Mouse (Mus musculus) limb, embryonic 12.5 days (tissue): ENCODE data around the gene Pkd1. TPM values are rescaled to one million over a fixed set of nuclear protein-coding genes. Genes with fewer than 3 reads are reported as not detected.

Experiments
- ATAC-seq: fragments of 200-750 bp; cut with Nextera tagmentation; 2 replicates; pipeline ENCODE4 v1.8.0; 2017; ENCODE audit warnings: low read depth, moderate TSS enrichment; ENCODE audit not compliant: insufficient number of reproducible peaks, insufficient read depth, low FRiP score, low TSS enrichment
- H3K27ac ChIP-seq: fragments of 300-500 bp; sonication (generic); 2 replicates; pipeline ENCODE4 v1.5.1; 2016; ENCODE audit warnings: mild to moderate bottlenecking, moderate library complexity
- H3K27me3 ChIP-seq: fragments of 300-500 bp; sonication (generic); 2 replicates; pipeline ENCODE4 v1.6.1; 2016; ENCODE audit warnings: mild to moderate bottlenecking, moderate library complexity
- H3K36me3 ChIP-seq: fragments of 300-500 bp; sonication (generic); 2 replicates; pipeline ENCODE4 v1.6.1; 2016; ENCODE audit warnings: mild to moderate bottlenecking, moderate library complexity
- H3K4me1 ChIP-seq: fragments of 300-500 bp; sonication (generic); replicated peaks from 2 replicates; pipeline ENCODE4 v1.6.1; 2016
- H3K4me2 ChIP-seq: fragments of 300-500 bp; sonication (generic); 2 replicates; pipeline ENCODE4 v1.6.1; 2016; ENCODE audit warnings: mild to moderate bottlenecking, moderate library complexity
- H3K4me3 ChIP-seq: fragments of 300-500 bp; sonication (generic); replicated peaks from 2 replicates; pipeline ENCODE4 v1.5.1; 2016; ENCODE audit warnings: mild to moderate bottlenecking
- H3K9ac ChIP-seq: fragments of 300-500 bp; sonication (generic); replicated peaks from 2 replicates; pipeline ENCODE4 v1.6.1; 2016; ENCODE audit warnings: mild to moderate bottlenecking, moderate library complexity
- H3K9me3 ChIP-seq: fragments of 300-500 bp; sonication (generic); 2 replicates; pipeline ENCODE4 v1.6.1; 2016; ENCODE audit warnings: mild to moderate bottlenecking, moderate library complexity
- WGBS: fragments of 180-500 bp; shearing (Covaris S2); methylation state at CpG from one replicate; pipeline ENCODE4 v1.1.7; 2016; 5-methylcytosine and 5-hydroxymethylcytosine counted together
- polyA plus RNA-seq: library from polyadenylated mRNA; unstranded; fragments of >200 nt; fragmentation: Nextera tagmentation; extraction: Ambion mirVana; gene quantifications from 2 replicates; pipeline ENCODE4 v1.2.1, GENCODE M21; 2016

Gene Pkd1
- polyA plus RNA-seq, 1 experiment from 2014 or later, result 23.2 TPM

DNA sequence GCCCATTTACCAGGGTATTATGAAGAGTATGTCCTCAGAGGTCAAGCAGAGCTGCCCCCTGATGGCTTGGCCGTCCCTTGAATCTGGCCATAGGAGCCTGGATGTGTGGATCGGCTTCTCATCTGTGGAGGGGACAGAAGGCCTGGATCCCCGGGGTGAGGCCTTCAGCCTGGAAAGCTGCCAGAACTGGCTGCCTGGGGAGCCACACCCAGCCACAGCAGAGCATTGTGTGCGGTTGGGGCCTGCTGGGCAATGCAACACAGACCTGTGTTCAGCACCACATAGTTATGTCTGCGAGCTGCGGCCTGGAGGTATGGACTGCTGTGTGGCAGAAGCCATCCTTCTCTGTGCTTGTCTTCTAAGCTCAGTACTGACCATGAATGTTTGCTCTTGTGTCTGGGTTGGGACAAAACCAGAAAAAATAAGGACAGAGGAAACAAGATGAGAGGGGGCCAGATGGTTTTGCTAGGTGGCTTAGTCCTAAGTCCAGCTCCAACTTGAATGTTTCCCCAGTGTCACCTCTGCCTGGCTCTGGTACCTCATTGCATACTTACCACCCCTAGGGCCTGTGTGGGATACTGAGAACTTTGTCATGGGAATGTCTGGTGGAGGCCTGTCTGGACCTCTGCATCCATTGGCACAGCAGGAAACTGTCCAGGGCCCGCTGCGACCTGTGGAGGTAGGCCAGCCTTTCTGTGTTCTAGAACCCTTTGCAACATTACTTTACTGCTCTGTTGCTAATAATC, 17.6 kb downstream of the Pkd1 start:
- peaks cover 78% of the 10 kb centered on the region for H3K36me3 ChIP-seq
- ATAC-seq, result no peak
- no peaks in the 10 kb centered on the region for H3K9me3 ChIP-seq
- no peak overlapping the region for H3K4me3 ChIP-seq
- H3K4me1 ChIP-seq, result peaks cover 4% of the 10 kb centered on the region; the same call in 1 of the 2 replicates
- WGBS, result 84% methylated on average over 8 of the region's 8 CpGs
- no peak overlapping the region for H3K27ac ChIP-seq
- H3K27me3 ChIP-seq, result no peaks in the 10 kb centered on the region
- H3K4me2 ChIP-seq, result no peak overlapping the region
- no peak overlapping the region for H3K9ac ChIP-seq

DNA sequence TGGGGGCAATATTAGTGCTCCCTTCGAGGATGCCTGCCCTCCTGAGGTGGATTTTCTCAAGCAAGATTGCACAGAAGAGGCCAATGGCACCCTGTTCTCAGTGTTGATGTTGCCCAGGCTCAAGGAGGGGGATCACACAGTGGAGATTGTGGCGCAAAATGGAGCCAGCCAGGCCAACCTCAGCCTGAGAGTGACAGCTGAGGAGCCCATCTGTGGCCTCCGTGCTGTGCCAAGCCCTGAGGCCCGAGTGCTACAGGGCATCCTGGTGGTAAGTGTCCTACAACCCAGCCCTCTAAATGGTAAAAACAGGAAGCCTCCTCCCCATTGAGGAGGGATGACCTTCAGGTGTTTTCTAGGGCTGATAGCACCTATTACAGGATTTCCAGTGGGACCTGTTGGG, 20.2 kb downstream of the Pkd1 start:
- Histone ChIP-seq H3K9ac (no peak overlapping the region), H3K4me2 (no peak overlapping the region), H3K4me3 (no peak overlapping the region), H3K36me3 (peaks cover 95% of the 10 kb centered on the region), H3K27me3 (no peaks in the 10 kb centered on the region), H3K4me1 (peaks cover 4% of the 10 kb centered on the region; the same call in 1 of the 2 replicates), H3K27ac (no peak overlapping the region), H3K9me3 (no peaks in the 10 kb centered on the region)
- 93% methylated on average over 4 of the region's 4 CpGs for WGBS
- no peak for ATAC-seq

DNA sequence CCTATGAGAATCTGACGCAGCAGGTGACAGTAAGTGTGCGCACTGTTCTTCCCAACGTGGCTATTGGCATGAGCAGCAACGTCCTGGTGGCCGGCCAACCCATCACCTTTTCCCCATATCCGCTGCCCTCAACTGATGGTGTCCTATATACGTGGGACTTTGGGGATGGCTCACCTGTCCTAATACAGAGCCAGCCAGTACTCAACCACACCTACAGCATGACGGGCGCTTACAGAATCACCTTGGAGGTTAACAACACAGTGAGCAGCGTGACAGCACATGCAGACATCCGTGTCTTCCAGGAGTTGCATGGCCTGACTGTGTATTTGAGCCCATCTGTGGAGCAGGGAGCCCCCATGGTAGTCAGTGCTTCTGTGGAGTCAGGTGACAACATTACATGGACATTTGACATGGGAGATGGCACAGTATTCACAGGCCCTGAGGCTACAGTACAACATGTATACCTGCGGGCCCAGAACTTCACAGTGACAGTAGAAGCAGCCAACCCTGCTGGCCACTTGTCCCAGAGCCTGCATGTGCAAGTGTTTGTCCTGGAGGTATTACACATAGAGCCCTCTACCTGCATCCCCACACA, 23.1 kb downstream of the Pkd1 start:
- no peak overlapping the region for H3K27ac ChIP-seq
- H3K36me3 ChIP-seq, result peaks cover 96% of the 10 kb centered on the region
- H3K9ac ChIP-seq, result 0 out of 2 replicates have a peak overlapping the region, but pooled peaks have one; percentile 1
- no peak for ATAC-seq
- no peak overlapping the region for H3K4me2 ChIP-seq
- no peaks in the 10 kb centered on the region for H3K9me3 ChIP-seq
- H3K4me1 ChIP-seq, result no peaks in the 10 kb centered on the region
- 93% methylated on average over 12 of the region's 12 CpGs for WGBS
- no peaks in the 10 kb centered on the region for H3K27me3 ChIP-seq
- H3K4me3 ChIP-seq, result no peak overlapping the region

DNA sequence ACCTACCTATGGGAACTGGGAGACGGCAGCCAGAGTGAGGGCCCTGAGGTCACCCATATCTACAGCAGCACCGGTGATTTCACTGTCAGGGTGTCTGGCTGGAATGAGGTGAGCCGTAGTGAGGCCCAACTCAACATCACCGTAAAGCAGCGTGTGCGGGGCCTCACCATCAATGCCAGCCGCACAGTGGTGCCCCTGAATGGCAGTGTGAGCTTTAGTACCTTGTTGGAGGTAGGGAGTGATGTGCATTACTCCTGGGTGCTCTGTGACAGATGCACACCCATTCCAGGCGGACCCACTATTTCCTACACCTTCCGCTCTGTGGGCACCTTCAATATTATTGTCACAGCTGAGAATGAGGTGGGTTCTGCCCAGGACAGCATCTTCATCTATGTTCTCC, 24.2 kb downstream of the Pkd1 start:
- Histone ChIP-seq H3K4me2 (no peak overlapping the region), H3K9ac (no peak overlapping the region), H3K27me3 (no peaks in the 10 kb centered on the region), H3K4me1 (no peaks in the 10 kb centered on the region), H3K36me3 (peaks cover 98% of the 10 kb centered on the region), H3K9me3 (no peaks in the 10 kb centered on the region), H3K27ac (no peak overlapping the region), H3K4me3 (no peak overlapping the region)
- ATAC-seq, result no peak
- WGBS, result 96% methylated on average over 9 of the region's 9 CpGs

DNA sequence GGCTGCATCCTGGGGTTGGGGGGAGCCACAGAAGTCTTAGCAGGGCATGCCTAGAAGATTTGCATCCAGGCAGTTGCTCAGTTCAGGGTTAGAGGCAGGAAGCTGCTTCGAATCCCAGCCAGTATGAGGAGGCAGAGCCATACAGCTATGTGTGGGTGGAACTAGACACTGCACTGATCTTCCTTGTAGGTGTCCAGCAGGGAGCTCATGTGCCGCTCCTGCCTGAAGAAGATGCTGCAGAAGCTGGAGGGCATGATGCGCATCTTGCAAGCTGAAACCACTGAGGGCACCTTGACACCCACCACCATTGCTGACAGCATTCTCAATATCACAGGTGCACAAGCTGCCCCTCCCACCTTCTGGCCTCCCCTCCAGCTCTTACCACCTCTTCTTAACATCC, 29.9 kb downstream of the Pkd1 start:
- no peak for ATAC-seq

DNA sequence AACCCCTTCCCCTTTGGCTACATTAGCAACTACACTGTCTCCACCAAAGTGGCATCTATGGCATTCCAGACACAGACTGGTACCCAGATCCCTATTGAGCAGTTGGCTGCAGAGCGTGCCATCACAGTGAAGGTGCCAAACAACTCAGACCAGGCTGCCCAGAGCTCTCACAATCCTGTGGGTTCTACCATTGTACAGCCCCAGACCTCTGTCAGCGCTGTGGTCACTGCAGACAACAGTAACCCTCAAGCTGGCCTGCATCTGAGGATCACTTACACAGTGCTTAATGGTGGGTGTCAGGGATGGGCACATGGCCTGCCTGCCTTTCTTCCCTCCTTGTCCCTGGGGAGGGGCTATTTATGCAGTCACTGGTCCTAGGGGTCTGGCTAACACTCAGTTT, 30.7 kb downstream of the Pkd1 start:
- Histone ChIP-seq H3K4me2 (no peak overlapping the region), H3K36me3 (peaks cover 96% of the 10 kb centered on the region), H3K27ac (no peak overlapping the region), H3K4me3 (no peak overlapping the region), H3K9ac (no peak overlapping the region), H3K27me3 (no peaks in the 10 kb centered on the region), H3K4me1 (0 out of 2 replicates have a peak, but pooled peaks cover 4% of the 10 kb centered on the region), H3K9me3 (no peaks in the 10 kb centered on the region)
- whole genome bisulfite sequencing, result 87% methylated on average over 2 of the region's 2 CpGs
- no peak for ATAC-seq

More for the DNA sequence above, 29.9 kb downstream of the Pkd1 start:
- no peak overlapping the region for H3K4me3 ChIP-seq
- H3K27me3 ChIP-seq, result no peaks in the 10 kb centered on the region
- H3K9ac ChIP-seq, result no peak overlapping the region
- 0 out of 2 replicates have a peak, but pooled peaks cover 4% of the 10 kb centered on the region for H3K4me1 ChIP-seq
- H3K4me2 ChIP-seq, result no peak overlapping the region
- no peaks in the 10 kb centered on the region for H3K9me3 ChIP-seq
- peaks cover 98% of the 10 kb centered on the region for H3K36me3 ChIP-seq
- no peak overlapping the region for H3K27ac ChIP-seq
- 99% methylated on average over 3 of the region's 3 CpGs for WGBS

DNA sequence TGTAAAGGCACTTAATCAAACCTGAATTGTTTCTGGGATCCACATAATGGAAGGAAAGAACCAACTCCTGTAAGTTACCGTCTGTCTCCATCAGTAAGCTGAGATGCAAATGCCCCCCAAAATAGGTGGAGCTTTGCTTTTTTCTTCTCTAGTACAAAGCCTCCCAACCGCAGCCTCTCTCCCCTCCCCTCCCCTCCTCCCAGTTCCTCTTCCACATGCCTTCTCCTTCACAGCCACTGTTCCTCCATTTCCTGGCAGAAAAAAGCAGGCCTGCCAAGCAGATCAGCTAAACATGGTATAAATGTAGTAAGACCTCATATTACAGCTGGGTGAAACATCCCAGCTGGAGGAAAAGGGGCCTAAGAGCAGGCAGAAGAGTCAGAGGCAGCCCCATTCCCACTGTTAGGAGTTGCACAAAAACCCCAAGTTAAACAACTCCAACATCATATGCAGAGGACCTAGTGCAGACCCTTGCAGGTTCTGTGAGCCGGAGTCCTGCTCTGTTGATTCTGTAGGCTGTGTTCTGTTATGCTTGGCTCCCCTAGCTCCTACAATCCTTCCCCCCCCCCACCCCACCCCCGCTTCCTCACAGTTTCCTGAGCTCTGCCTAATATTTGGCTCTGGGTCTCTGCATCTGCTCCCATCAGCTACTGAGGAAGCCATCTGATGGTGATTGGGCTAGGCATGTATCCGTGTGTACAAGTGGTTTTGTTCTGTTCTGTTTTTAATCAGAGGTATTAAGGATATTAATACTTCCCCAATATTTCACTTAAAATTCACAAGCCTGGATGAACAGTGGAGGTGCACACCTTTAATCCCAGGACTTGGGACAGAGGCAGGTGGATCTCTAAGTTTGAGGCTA, 34.2 kb downstream of the Pkd1 start:
- Histone ChIP-seq H3K9me3 (no peaks in the 10 kb centered on the region), H3K4me2 (no peak overlapping the region), H3K4me3 (no peak overlapping the region), H3K27ac (no peak overlapping the region), H3K36me3 (peaks cover 96% of the 10 kb centered on the region), H3K27me3 (no peaks in the 10 kb centered on the region), H3K9ac (no peak overlapping the region), H3K4me1 (0 out of 2 replicates have a peak, but pooled peaks cover 4% of the 10 kb centered on the region)
- 71% methylated on average over 5 of the region's 5 CpGs for WGBS
- no peak for ATAC-seq

DNA sequence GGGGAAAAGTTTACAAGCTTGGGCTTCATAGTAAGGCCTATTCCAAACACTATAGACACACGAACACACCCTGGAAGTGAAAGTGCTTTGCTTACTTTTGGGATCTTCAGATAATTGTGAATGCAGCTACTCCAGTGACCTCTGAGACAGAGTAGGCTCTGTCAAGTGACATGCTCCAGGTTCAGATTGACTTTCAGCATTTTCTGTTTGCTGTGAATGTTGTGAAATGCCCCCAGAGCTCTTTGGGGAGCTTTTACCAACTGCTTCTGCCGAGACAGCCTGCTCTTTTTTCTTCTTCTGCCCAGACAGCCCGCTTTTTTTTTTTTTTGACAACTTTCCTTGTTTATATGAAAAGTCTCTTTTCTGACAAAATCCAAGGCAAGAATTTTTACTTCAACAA, 34.9 kb downstream of the Pkd1 start:
- H3K27me3 ChIP-seq, result no peaks in the 10 kb centered on the region
- 72% methylated on average over 3 of the region's 3 CpGs for WGBS
- no peak overlapping the region for H3K9ac ChIP-seq
- H3K4me1 ChIP-seq, result 0 out of 2 replicates have a peak, but pooled peaks cover 4% of the 10 kb centered on the region
- peaks cover 94% of the 10 kb centered on the region for H3K36me3 ChIP-seq
- no peaks in the 10 kb centered on the region for H3K9me3 ChIP-seq
- no peak overlapping the region for H3K27ac ChIP-seq
- no peak for ATAC-seq
- H3K4me2 ChIP-seq, result no peak overlapping the region
- H3K4me3 ChIP-seq, result no peak overlapping the region

DNA sequence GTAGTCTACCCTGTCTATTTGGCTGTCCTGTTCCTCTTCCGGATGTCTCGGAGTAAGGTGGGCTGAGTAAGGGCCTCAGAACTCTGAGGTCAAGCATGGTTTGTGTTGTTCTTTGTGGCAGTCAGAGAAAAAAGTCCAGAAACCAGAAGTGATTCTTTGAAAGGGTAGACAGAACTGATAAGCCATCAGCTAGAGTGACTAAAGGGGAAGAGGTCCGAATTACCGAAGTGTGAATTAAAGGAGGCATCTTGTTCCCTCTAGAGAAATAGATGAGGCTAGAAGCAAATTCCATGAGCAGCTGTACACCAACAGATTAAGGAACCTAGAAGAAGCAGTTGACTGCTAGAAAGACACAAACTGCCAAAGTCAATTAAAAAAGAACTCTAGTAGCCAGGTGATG, 36.9 kb downstream of the Pkd1 start:
- no peaks in the 10 kb centered on the region for H3K9me3 ChIP-seq
- no peaks in the 10 kb centered on the region for H3K27me3 ChIP-seq
- ATAC-seq, result no peak
- 94% methylated on average over 4 of the region's 4 CpGs for WGBS
- peaks cover 91% of the 10 kb centered on the region for H3K36me3 ChIP-seq
- H3K4me3 ChIP-seq, result no peak overlapping the region
- H3K4me1 ChIP-seq, result 0 out of 2 replicates have a peak, but pooled peaks cover 4% of the 10 kb centered on the region
- H3K9ac ChIP-seq, result no peak overlapping the region
- H3K4me2 ChIP-seq, result no peak overlapping the region
- H3K27ac ChIP-seq, result no peak overlapping the region

DNA sequence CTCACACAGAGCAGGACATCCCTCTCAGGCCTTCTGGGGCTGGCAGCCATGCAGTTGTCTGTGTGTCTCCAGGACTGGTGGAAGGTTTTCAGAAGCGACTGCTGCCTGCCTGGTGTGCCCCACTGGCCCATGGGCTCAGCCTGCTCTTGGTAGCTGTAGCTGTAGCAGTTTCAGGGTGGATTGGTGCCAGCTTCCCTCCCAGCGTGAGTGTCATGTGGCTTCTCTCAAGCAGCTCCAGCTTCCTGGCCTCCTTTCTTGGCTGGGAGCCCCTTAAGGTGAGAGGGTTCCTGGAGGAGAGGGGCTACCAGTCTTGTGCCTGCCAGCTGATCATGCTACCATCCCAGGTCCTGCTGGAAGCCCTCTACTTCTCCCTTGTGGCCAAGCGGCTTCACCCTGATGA, 41.3 kb downstream of the Pkd1 start:
- H3K36me3 ChIP-seq, result peaks cover 93% of the 10 kb centered on the region

DNA sequence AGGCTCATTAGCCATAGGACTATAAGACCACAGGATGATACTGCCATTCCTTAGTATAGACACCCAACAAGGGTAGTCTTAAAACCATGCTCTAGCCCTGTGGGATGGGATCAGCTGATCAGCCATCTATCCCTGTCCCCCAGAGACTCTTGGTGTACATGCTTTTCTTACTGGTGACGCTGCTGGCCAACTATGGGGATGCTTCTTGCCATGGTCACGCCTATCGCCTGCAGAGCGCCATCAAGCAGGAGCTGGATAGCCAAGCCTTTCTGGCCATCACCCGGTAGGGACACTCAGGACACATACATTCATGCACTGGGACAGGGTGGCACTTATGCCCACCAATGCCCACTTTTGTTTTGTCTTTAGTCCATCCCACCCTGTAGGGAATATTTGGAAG, 42.1 kb downstream of the Pkd1 start:
- H3K4me2 ChIP-seq, result no peak overlapping the region
- no peak overlapping the region for H3K4me3 ChIP-seq
- ATAC-seq, result no peak
- WGBS, result 96% methylated on average over 5 of the region's 5 CpGs
- H3K9me3 ChIP-seq, result no peaks in the 10 kb centered on the region
- H3K36me3 ChIP-seq, result peaks cover 93% of the 10 kb centered on the region
- H3K4me1 ChIP-seq, result no peaks in the 10 kb centered on the region
- H3K27ac ChIP-seq, result no peak overlapping the region
- no peaks in the 10 kb centered on the region for H3K27me3 ChIP-seq
- H3K9ac ChIP-seq, result no peak overlapping the region

More for the DNA sequence above, 41.3 kb downstream of the Pkd1 start:
- ATAC-seq, result no peak
- Histone ChIP-seq H3K4me1 (no peaks in the 10 kb centered on the region), H3K4me3 (no peak overlapping the region), H3K9me3 (no peaks in the 10 kb centered on the region), H3K27ac (no peak overlapping the region), H3K4me2 (no peak overlapping the region), H3K9ac (0 out of 2 replicates have a peak overlapping the region, but pooled peaks have one; percentile 24), H3K27me3 (no peaks in the 10 kb centered on the region)
- 86% methylated on average over 3 of the region's 3 CpGs for WGBS
